ENCODE assay signal across 22 mouse cellular contexts in genomic region chr12:83229683-83230082, GRCm38 (mm10).
DNase-seq lines count a peak whose midpoint lies in the region; ATAC-seq and TF ChIP-seq lines count a peak whose summit lies in the region.
"Had no signal": no experiment of that assay in that cellular context is flagged by ENCODE, and none has a peak within 500 bp of the region (broad histone marks: within the 10 kb centered on the region; RNA-seq: fewer than 3 reads in every experiment).

No protein-coding gene starts in this region.

- peak; percentile 50 for DNase-seq in gastrocnemius, adult 2 months
- DNase-seq in gastrocnemius, adult 8-10 months (ENCODE audit: low spot score in 2 of 2), result no peak
- DNase-seq in liver, postnatal 0 days, result no peak
- DNase-seq in liver, embryonic 11.5 days (ENCODE audit: low spot score), result no peak
- DNase-seq in thymus, postnatal 10 days (ENCODE audit: low spot score in 2 of 2), result no peak
- DNase-seq: adrenal gland, postnatal 14 days; cerebellum, adult 11-12 months; cerebellum, adult 9-10 months; cerebellum, postnatal 25 days; forebrain, postnatal 0 days; gastrocnemius, postnatal 14 days; heart, postnatal 14 days had no signal

- 0 out of 2 replicates have a peak, but pooled peaks cover 2% of the 10 kb centered on the region for H3K36me3 ChIP-seq in heart, embryonic 16.5 days (ENCODE audit: control insufficient read depth, insufficient read depth)
- no peaks in the 10 kb centered on the region for H3K36me3 ChIP-seq in heart, embryonic 11.5 days (ENCODE audit: control insufficient read depth, insufficient read depth, low read length)
- H3K36me3 ChIP-seq in liver, postnatal 0 days (replicated peaks; ENCODE audit: insufficient read depth, low read length), result no peaks in the 10 kb centered on the region
- H3K36me3 ChIP-seq in liver, embryonic 11.5 days (ENCODE audit: control insufficient read depth, insufficient read depth, low read length), result no peaks in the 10 kb centered on the region
- H3K36me3 ChIP-seq: embryonic facial prominence, embryonic 13.5 days; heart, embryonic 10.5 days; hindbrain, embryonic 13.5 days had no signal

- no peak overlapping the region for H3K9ac ChIP-seq in heart, embryonic 16.5 days (ENCODE audit: low read length)
- H3K9ac ChIP-seq in heart, embryonic 11.5 days (ENCODE audit: low read depth, low read length), result no peak overlapping the region
- H3K9ac ChIP-seq in liver, postnatal 0 days (replicated peaks), result no peak overlapping the region
- H3K9ac ChIP-seq in liver, embryonic 11.5 days (ENCODE audit: low read depth, low read length), result no peak overlapping the region
- H3K9ac ChIP-seq: embryonic facial prominence, embryonic 13.5 days; forebrain, embryonic 13.5 days; forebrain, postnatal 0 days; hindbrain, embryonic 13.5 days had no signal

- no peak for TF ChIP-seq CTCF in gastrocnemius, adult 2 months (IDR thresholded peaks at IDR 0.05)
- TF ChIP-seq CTCF in liver, postnatal 0 days (IDR thresholded peaks at IDR 0.05; ENCODE audit: low read depth), result no peak

- 55% methylated on average over 6 of the region's 6 CpGs for WGBS in heart, embryonic 16.5 days
- WGBS in heart, embryonic 11.5 days (ENCODE audit: insufficient replicate concordance), result 61% methylated on average over 6 of the region's 6 CpGs
- 74% methylated on average over 6 of the region's 6 CpGs for WGBS in liver, postnatal 0 days (ENCODE audit: insufficient replicate concordance)
- whole genome bisulfite sequencing in liver, embryonic 11.5 days, result 85% methylated on average over 6 of the region's 6 CpGs

- peaks cover 5% of the 10 kb centered on the region; the same call in 1 of the 2 replicates for H3K9me3 ChIP-seq in heart, embryonic 16.5 days (replicated peaks; ENCODE audit: control insufficient read depth, low read length)
- H3K9me3 ChIP-seq in heart, embryonic 11.5 days (replicated peaks; ENCODE audit: control insufficient read depth, low read length), result no peaks in the 10 kb centered on the region
- H3K9me3 ChIP-seq in liver, postnatal 0 days (ENCODE audit: low read length), result peaks cover 4% of the 10 kb centered on the region; the same call in 1 of the 2 replicates
- H3K9me3 ChIP-seq in liver, embryonic 11.5 days (ENCODE audit: control insufficient read depth, low read length), result no peaks in the 10 kb centered on the region
- H3K9me3 ChIP-seq: forebrain, embryonic 13.5 days had no signal

- H3K27ac ChIP-seq in gastrocnemius, adult 2 months, result no peak overlapping the region
- H3K27ac ChIP-seq in heart, embryonic 16.5 days (ENCODE audit: low read length), result no peak overlapping the region
- no peak overlapping the region for H3K27ac ChIP-seq in heart, embryonic 11.5 days (ENCODE audit: low read depth, low read length)
- H3K27ac ChIP-seq in liver, postnatal 0 days (ENCODE audit: low read depth), result no peak overlapping the region
- no peak overlapping the region for H3K27ac ChIP-seq in liver, embryonic 11.5 days (ENCODE audit: low read depth, low read length)
- H3K27ac ChIP-seq: embryonic facial prominence, embryonic 13.5 days; forebrain, embryonic 13.5 days; heart, embryonic 10.5 days; hindbrain, embryonic 13.5 days; hindbrain, postnatal 0 days had no signal

- no peaks in the 10 kb centered on the region for H3K27me3 ChIP-seq in heart, embryonic 16.5 days (ENCODE audit: control insufficient read depth, insufficient read depth, low read length)
- no peaks in the 10 kb centered on the region for H3K27me3 ChIP-seq in heart, embryonic 11.5 days (ENCODE audit: control insufficient read depth, insufficient read depth, low read length)
- no peaks in the 10 kb centered on the region for H3K27me3 ChIP-seq in liver, postnatal 0 days (ENCODE audit: insufficient read depth, low read length)
- no peaks in the 10 kb centered on the region for H3K27me3 ChIP-seq in liver, embryonic 11.5 days (replicated peaks; ENCODE audit: control insufficient read depth, insufficient read depth, low read length)
- H3K27me3 ChIP-seq: CH12.LX; embryonic facial prominence, embryonic 13.5 days; forebrain, embryonic 13.5 days; hindbrain, embryonic 13.5 days had no signal

- intact Hi-C loops in gastrocnemius, adult 2 months (cut with DNase I), result no loop called here

- H3K4me1 ChIP-seq in heart, embryonic 16.5 days (ENCODE audit: control insufficient read depth, insufficient read depth, low read length), result peaks cover 18% of the 10 kb centered on the region
- H3K4me1 ChIP-seq in heart, embryonic 11.5 days (ENCODE audit: control insufficient read depth, insufficient read depth, low read length), result peaks cover 23% of the 10 kb centered on the region
- H3K4me1 ChIP-seq in liver, postnatal 0 days (ENCODE audit: insufficient read depth), result no peaks in the 10 kb centered on the region
- no peaks in the 10 kb centered on the region for H3K4me1 ChIP-seq in liver, embryonic 11.5 days (replicated peaks; ENCODE audit: control insufficient read depth, insufficient read depth, low read length)
- H3K4me1 ChIP-seq: embryonic facial prominence, embryonic 13.5 days; forebrain, embryonic 13.5 days had no signal

- H3K4me2 ChIP-seq in heart, embryonic 16.5 days (ENCODE audit: low read depth, low read length), result no peak overlapping the region
- no peak overlapping the region for H3K4me2 ChIP-seq in heart, embryonic 11.5 days
- H3K4me2 ChIP-seq in liver, postnatal 0 days (ENCODE audit: low read depth, low read length), result no peak overlapping the region
- no peak overlapping the region for H3K4me2 ChIP-seq in liver, embryonic 11.5 days
- H3K4me2 ChIP-seq: embryonic facial prominence, embryonic 13.5 days; forebrain, embryonic 13.5 days; hindbrain, embryonic 13.5 days had no signal

- no peak overlapping the region for H3K4me3 ChIP-seq in gastrocnemius, adult 2 months
- no peak overlapping the region for H3K4me3 ChIP-seq in heart, embryonic 16.5 days (ENCODE audit: low read length)
- H3K4me3 ChIP-seq in heart, embryonic 11.5 days (ENCODE audit: low read depth, low read length), result no peak overlapping the region
- no peak overlapping the region for H3K4me3 ChIP-seq in liver, postnatal 0 days (ENCODE audit: low read depth, low read length)
- H3K4me3 ChIP-seq in liver, embryonic 11.5 days (ENCODE audit: low read depth, low read length), result no peak overlapping the region
- H3K4me3 ChIP-seq: embryonic facial prominence, embryonic 13.5 days; forebrain, embryonic 13.5 days; heart, embryonic 10.5 days; hindbrain, embryonic 13.5 days had no signal

- no peak for TF ChIP-seq EP300 in liver, postnatal 0 days (IDR thresholded peaks at IDR 0.05; ENCODE audit: low read depth)

- ATAC-seq in heart, embryonic 16.5 days (replicated peaks; ENCODE audit: extremely low read depth, insufficient read depth, low FRiP score), result 0 out of 2 replicates have a peak, but pooled peaks have one; percentile 40
- no peak for ATAC-seq in heart, embryonic 11.5 days (replicated peaks; ENCODE audit: insufficient number of reproducible peaks, low FRiP score, low TSS enrichment)
- 0 out of 2 replicates have a peak, but pooled peaks have one; percentile 19 for ATAC-seq in liver, postnatal 0 days
- no peak for ATAC-seq in liver, embryonic 11.5 days (replicated peaks; ENCODE audit: low FRiP score)
- ATAC-seq: activated CD4-positive, CD25-positive, alpha-beta regulatory T cell, adult 4 months; forebrain, embryonic 13.5 days; forebrain, postnatal 0 days; hindbrain, postnatal 0 days; Patski had no signal

Comparison
In these comparisons a context has a peak if more than half of its experiments do, and no peak if none do; other contexts are left out.
1. ATAC-seq: peak in heart, embryonic 16.5 days (single experiment) and liver, postnatal 0 days (single experiment); none in heart, embryonic 11.5 days (single experiment) and liver, embryonic 11.5 days (single experiment).